Mouse (Mus musculus) stomach, postnatal 0 days (tissue): Measurements from ENCODE around the gene Htra1. TPM values are rescaled to one million over a fixed set of nuclear protein-coding genes. Genes with fewer than 3 reads are reported as not detected.

Source experiments
- ATAC-seq: fragments of 200-750 bp; cut with Nextera tagmentation; 2 replicates; pipeline ENCODE4 v1.8.0; 2017; ENCODE audit not compliant: low FRiP score, low TSS enrichment
- DNase-seq: peaks from one replicate; pipeline ENCODE4 v3.0.0-alpha.2; 2016; ENCODE audit warnings: low spot score
- H3K27ac ChIP-seq: fragments of 300-500 bp; sonication (generic); replicated peaks from 2 replicates; pipeline ENCODE4 v1.5.1; 2014; ENCODE audit warnings: mild to moderate bottlenecking, control low read depth
- H3K27me3 ChIP-seq: fragments of 300-500 bp; sonication (generic); 2 replicates; pipeline ENCODE4 v1.6.1; 2014; ENCODE audit warnings: low read length; ENCODE audit not compliant: control insufficient read depth, insufficient read depth
- H3K36me3 ChIP-seq: fragments of 300-500 bp; sonication (generic); 2 replicates; pipeline ENCODE4 v1.6.1; 2014; ENCODE audit warnings: low read length, mixed read lengths; ENCODE audit not compliant: control insufficient read depth, insufficient read depth
- H3K4me1 ChIP-seq: fragments of 300-500 bp; sonication (generic); replicated peaks from 2 replicates; pipeline ENCODE4 v1.6.1; 2014; ENCODE audit warnings: antibody characterized with exemption; ENCODE audit not compliant: control insufficient read depth, insufficient read depth
- H3K4me2 ChIP-seq: fragments of 300-500 bp; sonication (generic); replicated peaks from 2 replicates; pipeline ENCODE4 v1.6.1; 2014; ENCODE audit warnings: low read depth, mild to moderate bottlenecking, control low read depth, moderate library complexity
- H3K4me3 ChIP-seq: fragments of 300-500 bp; sonication (generic); 2 replicates; pipeline ENCODE4 v1.5.1; 2014; ENCODE audit warnings: low read depth, low read length, control low read depth
- H3K9ac ChIP-seq: fragments of 300-500 bp; sonication (generic); 2 replicates; pipeline ENCODE4 v1.6.1; 2014; ENCODE audit warnings: mild to moderate bottlenecking, low read length, control low read depth, mixed read lengths
- H3K9me3 ChIP-seq: fragments of 300-500 bp; sonication (generic); 2 replicates; pipeline ENCODE4 v1.6.1; 2016; ENCODE audit warnings: low read length; ENCODE audit not compliant: control insufficient read depth
- CTCF ChIP-seq: IDR thresholded peaks from 2 replicates; pipeline ENCODE4 v1.5.1; 2016; ENCODE audit warnings: antibody characterized with exemption, low read depth, mild to moderate bottlenecking, moderate library complexity
- EP300 ChIP-seq: optimal IDR thresholded peaks from 2 replicates; pipeline ENCODE3; 2016; ENCODE audit warnings: antibody characterized with exemption
- WGBS: fragments of 180-500 bp; shearing (Covaris S2); extraction: QIAGEN DNeasy Blood & Tissue Kit; methylation state at CpG from one replicate; pipeline ENCODE4 v1.1.7; 2014; 5-methylcytosine and 5-hydroxymethylcytosine counted together
- polyA plus RNA-seq: library from polyadenylated mRNA; unstranded; fragments of >200 nt; fragmentation: Nextera tagmentation; extraction: Ambion mirVana; gene quantifications from 2 replicates; pipeline ENCODE4 v1.2.1, GENCODE M21; 2015

Htra1 gene
- polyA plus RNA-seq, 1 experiment from 2014 or later: 51.6 TPM

DNA sequence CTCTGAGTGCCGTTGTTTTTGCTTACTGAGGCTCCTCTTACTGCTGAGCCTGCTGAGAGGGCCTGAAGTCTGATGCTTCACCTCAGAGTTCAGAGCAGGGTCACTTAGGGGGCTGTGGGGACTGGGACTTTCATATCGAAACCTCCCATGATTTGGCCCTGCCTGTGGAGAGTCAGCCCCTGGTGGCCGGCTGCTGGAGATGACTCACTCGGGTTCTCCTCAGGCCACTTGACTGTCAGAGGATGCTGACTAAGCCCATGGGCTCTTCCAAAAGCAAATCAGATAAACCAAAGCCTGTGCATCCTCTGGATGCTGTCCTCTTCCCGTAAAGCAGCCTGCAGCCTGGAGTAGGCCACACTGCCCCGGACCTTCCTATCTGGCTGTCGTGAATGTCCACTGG is 32.6 kb downstream of the Htra1 start:
- TF ChIP-seq CTCF (peak; percentile 60), EP300 (no peak)
- Histone ChIP-seq H3K4me2 (no peak overlapping the region), H3K4me1 (peaks cover 4% of the 10 kb centered on the region; the same call in 1 of the 2 replicates), H3K4me3 (no peak overlapping the region), H3K27ac (peak overlapping the region; percentile 56), H3K9me3 (no peaks in the 10 kb centered on the region), H3K27me3 (no peaks in the 10 kb centered on the region), H3K36me3 (no peaks in the 10 kb centered on the region), H3K9ac (no peak overlapping the region)
- ATAC-seq (peak; percentile 55; the same call in 1 of the 2 replicates), DNase-seq (peak; percentile 35)
- 50% methylated on average over 7 of the region's 7 CpGs for WGBS

DNA sequence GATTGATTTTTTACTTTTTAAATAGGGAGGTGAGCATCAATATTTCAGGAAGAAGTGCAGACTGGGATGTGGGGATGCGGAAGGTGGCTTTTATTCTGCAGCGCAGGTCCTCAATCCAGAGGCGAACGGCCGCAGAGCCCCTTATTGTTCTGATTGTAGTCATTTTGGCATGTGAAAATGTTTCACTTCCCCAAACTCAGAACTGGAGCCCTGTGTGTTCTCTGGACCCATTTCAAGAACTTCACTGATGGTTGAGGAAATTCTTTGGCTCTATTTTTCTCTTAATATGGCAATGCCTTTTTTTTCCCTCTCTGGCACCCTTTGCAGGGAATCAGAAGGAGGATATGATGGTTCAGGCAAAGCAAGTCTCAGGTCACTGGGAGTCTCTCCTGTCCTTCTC is 33.2 kb downstream of the Htra1 start:
- Histone ChIP-seq H3K27ac (peak overlapping the region; percentile 56), H3K4me1 (peaks cover 4% of the 10 kb centered on the region; the same call in 1 of the 2 replicates), H3K9ac (no peak overlapping the region), H3K27me3 (no peaks in the 10 kb centered on the region), H3K4me2 (no peak overlapping the region), H3K36me3 (no peaks in the 10 kb centered on the region), H3K4me3 (no peak overlapping the region), H3K9me3 (no peaks in the 10 kb centered on the region)
- ATAC-seq (no peak), DNase-seq (no peak)
- TF ChIP-seq CTCF: no peak
- no peak for TF ChIP-seq EP300
- WGBS: 65% methylated on average over 5 of the region's 5 CpGs

DNA sequence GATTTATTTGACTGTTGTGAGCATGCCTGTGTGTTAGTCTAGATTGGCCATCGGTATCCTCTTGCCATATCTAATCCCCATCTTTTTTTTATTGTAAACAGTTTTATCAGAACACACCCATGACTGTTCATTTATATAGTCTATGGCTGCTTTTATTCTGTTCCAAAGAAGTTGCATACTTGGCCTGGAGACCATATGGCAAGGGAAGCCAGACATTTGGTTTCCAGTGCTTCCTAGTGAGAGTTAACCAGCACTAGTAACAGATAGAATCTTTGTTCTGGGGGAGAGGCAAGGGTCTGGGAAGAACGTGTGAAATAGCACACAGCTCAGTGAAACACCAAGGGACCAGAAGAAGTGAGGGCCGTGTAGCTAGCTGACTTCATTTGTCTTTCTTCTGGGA is 33.6 kb downstream of the Htra1 start:
- no peak overlapping the region for H3K4me3 ChIP-seq
- TF ChIP-seq CTCF (no peak), EP300 (no peak)
- ATAC-seq: no peak
- WGBS: 20% methylated on average over 3 of the region's 3 CpGs
- H3K27me3 ChIP-seq: no peaks in the 10 kb centered on the region
- H3K9ac ChIP-seq: no peak overlapping the region
- H3K9me3 ChIP-seq: no peaks in the 10 kb centered on the region
- DNase-seq: no peak
- no peak overlapping the region; the same call in 1 of the 2 replicates for H3K27ac ChIP-seq
- peaks cover 4% of the 10 kb centered on the region; the same call in 1 of the 2 replicates for H3K4me1 ChIP-seq
- H3K4me2 ChIP-seq: no peak overlapping the region
- H3K36me3 ChIP-seq: no peaks in the 10 kb centered on the region

DNA sequence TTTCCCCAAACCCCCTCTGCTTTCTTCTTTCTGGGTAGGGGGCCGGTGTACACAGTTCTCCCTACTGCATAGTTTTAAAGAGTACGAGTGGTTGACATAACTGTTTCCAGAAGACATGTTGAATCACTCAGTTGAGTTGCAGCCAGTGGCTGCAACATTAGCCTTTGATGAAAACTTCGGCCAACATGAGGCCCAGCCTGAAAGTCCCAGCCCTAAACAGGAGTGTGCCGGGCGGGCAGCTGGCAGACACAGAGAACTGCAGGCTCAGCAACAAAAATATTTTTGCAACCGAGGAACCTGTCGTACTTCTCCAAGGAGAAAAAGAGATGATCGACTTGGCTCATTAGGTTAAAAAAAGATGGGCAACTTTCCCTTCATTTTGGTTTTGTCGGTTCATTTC is 36.9 kb downstream of the Htra1 start:
- DNase-seq (no peak), ATAC-seq (no peak)
- Histone ChIP-seq H3K4me3 (no peak overlapping the region), H3K27me3 (no peaks in the 10 kb centered on the region), H3K9ac (no peak overlapping the region), H3K9me3 (no peaks in the 10 kb centered on the region), H3K4me1 (peaks cover 4% of the 10 kb centered on the region; the same call in 1 of the 2 replicates), H3K4me2 (no peak overlapping the region), H3K27ac (no peak overlapping the region), H3K36me3 (no peaks in the 10 kb centered on the region)
- WGBS: 64% methylated on average over 9 of the region's 9 CpGs
- TF ChIP-seq CTCF: no peak
- no peak for TF ChIP-seq EP300

DNA sequence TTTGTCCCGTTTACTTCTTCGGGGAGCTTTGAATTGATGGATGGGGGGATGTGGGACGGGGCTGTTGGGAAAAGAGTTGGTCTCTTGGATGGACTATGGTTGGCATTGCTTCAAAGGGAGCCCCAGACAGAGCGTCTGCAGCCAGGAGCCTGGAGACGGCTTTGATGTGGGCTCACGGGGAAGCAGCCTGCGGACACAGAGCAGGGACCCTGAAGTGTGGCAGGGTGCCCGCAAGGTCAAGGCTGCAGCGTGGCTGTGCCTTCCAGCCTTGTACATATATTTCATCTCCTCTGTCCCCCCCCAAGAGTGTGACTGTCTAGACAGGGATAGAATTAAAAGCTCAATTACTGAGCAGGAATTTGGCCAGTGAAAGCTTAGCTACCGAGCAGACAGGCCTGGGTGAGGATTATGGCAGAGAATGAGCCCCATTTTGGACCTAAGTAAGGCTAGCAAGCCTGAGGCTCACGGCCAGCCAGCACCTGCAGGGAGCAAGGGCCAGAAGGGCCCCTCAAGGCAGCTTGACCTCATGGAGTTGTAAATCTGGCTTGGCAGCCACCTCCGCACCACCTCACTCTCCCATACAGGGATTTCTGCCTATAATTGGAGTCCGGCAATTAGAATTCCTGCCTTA is 40.5 kb downstream of the Htra1 start:
- ATAC-seq: no peak
- H3K27ac ChIP-seq: no peak overlapping the region
- no peak overlapping the region for H3K9ac ChIP-seq
- no peak overlapping the region for H3K4me2 ChIP-seq
- no peak overlapping the region for H3K4me3 ChIP-seq
- H3K4me1 ChIP-seq: peaks cover 5% of the 10 kb centered on the region; the same call in 1 of the 2 replicates
- H3K9me3 ChIP-seq: no peaks in the 10 kb centered on the region
- H3K27me3 ChIP-seq: no peaks in the 10 kb centered on the region
- 56% methylated on average over 13 of the region's 13 CpGs for WGBS
- no peak for TF ChIP-seq CTCF
- TF ChIP-seq EP300: no peak
- no peaks in the 10 kb centered on the region for H3K36me3 ChIP-seq
- DNase-seq: no peak

DNA sequence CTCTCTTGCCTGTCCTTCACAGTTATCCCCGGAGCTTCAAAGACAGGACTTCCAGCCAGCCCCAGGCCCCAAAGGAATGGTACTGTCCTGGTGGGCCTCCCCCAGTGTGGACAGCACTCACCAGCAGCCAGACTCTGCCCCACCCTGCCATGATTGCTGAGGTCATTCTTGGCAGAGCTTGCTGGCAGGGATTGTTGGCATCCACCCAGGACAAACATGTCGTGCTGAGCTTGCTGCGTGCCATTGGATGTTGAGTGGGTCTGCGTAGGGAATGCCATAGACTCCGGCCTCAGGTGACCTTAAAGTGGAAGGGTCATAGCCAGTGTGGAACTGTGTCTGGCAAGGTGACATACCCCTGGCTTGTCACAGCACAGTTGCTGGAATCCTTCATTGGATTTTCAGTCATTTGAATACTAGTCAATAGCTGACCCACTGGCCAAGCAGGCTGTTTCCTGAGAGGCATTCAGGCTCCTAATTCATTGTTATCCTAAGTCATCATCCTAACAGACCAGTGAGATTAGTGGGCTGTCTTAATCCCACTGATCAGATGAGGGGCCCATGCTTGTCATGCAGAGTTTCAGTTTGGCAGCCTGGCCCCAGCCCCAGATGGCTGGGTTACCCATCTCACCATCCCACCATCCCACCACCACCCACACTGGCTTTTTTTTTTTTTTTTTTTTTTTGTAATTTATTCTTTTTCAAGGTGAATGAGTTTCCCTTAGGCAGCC is 42.0 kb downstream of the Htra1 start:
- WGBS: 10% methylated on average over 5 of the region's 5 CpGs
- H3K27me3 ChIP-seq: no peaks in the 10 kb centered on the region
- H3K36me3 ChIP-seq: no peaks in the 10 kb centered on the region
- no peak overlapping the region for H3K4me2 ChIP-seq
- peaks cover 5% of the 10 kb centered on the region; the same call in 1 of the 2 replicates for H3K4me1 ChIP-seq
- peak; percentile 86 for ATAC-seq
- DNase-seq: peak; percentile 94
- TF ChIP-seq EP300 (no peak), CTCF (no peak)
- 0 out of 2 replicates have a peak overlapping the region, but pooled peaks have one; percentile 4 for H3K27ac ChIP-seq
- H3K4me3 ChIP-seq: no peak overlapping the region
- H3K9ac ChIP-seq: no peak overlapping the region
- no peaks in the 10 kb centered on the region for H3K9me3 ChIP-seq
